Mouse (Mus musculus): ENCODE measurements around the gene Zfp799.
A peak's percentile ranks its signal among the peaks of the same experiment; 100 is the strongest.
"Not testable (repeated sequence)": the region's sequence is repeated elsewhere in the genome, so short reads cannot be mapped to it uniquely, and the experiment has no call there.

The Zfp799 gene

DNA sequence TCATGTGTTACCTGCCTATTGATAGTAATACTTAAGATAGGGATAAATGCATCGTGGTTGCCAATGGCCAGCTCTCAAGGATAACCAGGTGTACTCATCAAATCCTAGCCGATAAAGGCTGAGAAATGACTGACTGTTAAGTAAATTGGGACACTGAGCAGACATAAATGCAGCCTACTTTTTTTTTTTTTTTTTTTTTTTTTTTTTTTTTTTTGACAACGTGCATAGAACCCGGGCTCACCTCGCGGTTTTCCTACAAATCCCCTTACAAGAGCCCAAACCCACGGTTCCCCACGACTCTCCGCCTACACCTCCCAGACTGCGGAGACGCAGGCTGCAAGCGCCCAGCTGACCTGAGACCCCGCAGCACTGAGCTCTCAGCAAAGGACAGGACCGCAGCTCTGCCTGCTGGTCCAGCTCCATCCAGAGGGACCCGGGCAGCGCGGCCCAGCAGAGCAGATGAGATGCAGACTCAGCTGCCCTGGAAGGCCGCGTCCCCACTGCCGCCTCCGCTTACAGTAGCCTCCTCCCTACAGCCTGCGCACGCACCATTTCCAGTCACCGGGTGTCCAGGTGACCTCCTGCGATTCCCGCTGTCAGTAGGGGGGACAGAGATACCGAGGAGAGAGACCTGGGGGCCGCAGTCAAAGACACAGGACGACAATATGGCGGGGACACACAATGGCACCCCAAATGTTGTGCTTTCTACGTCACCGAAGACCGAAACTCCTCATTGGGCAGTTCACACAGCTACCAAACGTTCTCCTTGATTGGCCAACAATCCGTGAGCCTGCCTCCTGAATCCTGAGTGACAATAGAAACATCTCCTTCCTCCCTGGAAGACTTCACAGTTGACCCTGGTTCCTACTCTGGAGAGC is at the start of gene Zfp799:
Zfp799 (minus strand) TSS at position 722 of the 878 bp plus-strand sequence.
- peak; percentile 40 to 70 for DNase-seq

DNA sequence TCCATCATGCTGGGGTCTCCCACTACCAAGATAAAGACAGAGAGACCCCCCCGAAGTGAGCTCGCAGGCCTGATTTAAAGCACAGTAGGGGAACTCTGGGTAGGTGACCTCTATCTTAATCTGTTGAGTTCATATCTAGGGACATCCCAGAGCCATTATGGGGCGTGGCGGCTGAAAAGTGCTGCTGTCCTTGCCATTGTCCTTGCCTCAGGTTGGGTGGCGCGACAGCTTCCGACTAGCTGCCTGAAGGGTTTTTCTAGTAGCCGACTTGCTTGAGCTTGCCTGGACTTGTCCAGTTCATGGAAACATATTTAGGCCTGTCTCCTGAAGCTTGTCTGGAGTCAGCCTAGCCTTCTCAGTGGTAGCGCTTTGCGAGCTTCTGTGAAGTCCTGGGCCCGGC is 48.7 kb upstream of the Zfp799 start:
- DNase-seq = no peak

DNA sequence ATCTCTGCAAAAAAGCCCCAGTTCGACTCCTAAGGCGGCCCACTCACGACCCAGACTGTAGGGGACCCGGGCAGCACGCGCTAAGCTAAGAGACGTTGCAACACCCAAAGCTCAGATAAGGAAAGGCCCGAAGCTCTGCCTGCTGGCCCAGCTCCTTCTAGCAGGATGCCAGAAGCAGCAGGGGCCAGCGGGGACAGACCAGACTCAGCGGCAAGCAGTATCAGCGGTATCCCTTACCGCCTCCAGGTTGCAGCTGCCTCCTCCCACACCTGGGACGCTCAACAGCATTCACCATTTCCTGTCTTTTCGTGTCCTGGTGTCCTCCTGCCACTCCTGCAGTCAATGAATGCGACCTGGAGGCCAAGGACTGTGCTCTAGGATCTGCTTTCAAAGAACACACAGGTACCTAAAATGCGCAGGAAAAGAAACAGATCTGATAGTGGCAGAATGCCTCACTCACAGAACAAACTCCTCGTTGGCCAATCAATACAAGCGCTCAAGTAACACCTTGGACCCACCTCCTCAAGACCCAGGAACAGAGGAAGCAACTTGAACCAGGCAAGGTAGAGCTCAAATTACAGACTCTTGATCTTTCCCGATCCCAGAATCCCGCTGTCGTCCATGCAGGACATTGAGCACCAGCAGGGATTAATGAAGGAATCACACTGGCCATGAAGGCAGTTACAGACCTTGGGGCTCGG is 47.6 kb upstream of the Zfp799 start:
- no peak for DNase-seq

DNA sequence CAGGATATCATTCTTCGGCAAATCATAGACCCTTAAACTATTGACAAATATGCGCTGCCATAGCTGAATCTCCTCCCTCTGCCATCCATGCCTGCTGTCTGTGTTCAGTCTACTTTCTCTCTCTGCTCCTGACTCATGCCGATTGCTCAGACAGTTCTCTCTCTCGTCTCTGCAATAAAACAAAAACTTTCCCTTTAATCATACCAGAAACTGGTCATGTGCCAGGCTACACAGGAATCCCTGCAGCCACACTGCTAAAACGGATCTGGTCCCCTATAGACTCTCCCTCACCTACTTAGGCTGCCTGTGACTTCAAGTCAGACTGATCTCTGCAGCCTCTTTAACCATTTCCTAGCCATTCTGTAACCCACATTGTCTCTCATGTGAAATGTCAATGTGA is 42.6 kb upstream of the Zfp799 start:
- DNase-seq = no peak

DNA sequence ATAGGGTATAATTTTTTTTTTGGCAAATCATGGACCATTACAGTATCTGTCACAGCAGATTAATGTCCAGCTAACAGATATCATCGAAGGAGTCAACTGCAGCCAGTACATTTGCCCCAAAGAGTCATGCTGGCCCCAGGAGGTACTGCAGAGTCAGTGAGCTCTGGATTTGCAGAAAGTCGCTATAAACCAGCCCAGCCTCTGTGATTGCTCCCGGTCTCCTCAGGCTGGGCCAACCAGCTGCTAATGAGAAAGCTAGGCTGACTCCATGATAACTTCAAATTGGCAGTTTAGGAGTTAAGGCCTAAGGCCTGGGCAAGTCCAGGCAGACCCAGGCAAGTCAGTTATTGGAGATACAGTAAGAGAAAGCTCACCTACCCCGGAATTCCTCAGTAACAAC is 42.0 kb upstream of the Zfp799 start:
- DNase-seq = no peak

DNA sequence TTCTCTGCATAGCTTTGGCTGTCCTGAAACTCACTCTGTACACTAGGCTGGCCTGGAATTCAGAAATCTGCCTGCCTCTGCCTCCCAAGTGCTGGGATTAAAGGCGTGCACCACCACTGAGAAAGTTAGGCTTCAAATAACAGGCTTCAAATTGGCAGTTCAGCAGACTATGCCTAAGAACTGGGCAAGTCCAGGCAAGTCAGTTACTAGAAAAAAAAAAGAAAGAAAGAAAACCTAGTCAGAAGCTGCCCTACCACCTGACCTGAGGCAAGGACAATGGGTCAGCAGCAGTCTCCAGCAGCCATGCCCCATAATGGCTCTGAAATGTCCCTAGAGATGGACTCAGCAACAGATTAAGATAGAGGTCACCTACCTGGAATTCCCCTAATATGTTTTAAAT is 41.4 kb upstream of the Zfp799 start:
- no peak for DNase-seq

DNA sequence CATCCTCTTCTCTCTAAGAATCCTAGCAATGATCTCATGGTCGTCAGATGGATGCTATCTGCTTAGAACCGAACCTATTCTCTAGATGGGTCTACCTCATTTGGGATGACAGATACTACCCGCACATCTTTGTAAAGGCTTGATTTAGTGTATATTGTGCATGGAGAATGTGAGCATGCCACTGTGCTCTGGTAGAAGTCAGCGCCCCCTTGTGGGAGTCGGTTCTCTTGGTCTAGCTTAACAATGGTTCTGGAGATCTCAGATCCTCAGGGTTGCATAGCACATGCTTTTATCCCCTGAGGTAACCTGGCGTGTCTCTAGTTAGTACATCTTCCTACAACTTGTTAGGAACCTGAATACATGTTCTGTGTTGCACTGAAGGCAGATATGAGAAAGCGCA is 37.2 kb upstream of the Zfp799 start:
- not testable (repeated sequence) for DNase-seq

DNA sequence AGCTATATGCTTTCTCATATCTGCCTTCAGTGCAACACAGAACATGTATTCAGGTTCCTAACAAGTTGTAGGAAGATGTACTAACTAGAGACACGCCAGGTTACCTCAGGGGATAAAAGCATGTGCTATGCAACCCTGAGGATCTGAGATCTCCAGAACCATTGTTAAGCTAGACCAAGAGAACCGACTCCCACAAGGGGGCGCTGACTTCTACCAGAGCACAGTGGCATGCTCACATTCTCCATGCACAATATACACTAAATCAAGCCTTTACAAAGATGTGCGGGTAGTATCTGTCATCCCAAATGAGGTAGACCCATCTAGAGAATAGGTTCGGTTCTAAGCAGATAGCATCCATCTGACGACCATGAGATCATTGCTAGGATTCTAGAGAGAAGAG is 26.7 kb upstream of the Zfp799 start:
- not testable (repeated sequence) for DNase-seq

DNA sequence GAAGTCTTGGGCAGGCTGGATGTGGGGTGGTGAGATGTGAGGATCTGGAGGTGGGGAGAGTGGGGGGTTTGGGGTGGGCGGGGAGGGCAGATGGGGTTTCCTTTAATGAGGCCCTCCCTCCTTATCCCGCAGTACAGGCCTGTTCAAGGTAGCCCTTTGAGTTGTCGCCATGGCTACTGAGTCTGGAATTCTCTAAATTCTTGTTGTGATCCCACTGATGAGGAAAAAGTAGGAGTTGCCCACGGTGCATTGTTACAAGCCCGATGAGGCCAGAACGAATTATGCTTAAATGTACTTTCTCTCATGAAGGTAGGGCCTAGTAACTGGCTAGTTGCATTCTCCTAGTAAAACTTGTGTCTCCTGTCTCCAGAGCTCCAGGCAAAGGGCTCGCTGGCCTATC is 21.5 kb upstream of the Zfp799 start:
- no peak for DNase-seq

DNA sequence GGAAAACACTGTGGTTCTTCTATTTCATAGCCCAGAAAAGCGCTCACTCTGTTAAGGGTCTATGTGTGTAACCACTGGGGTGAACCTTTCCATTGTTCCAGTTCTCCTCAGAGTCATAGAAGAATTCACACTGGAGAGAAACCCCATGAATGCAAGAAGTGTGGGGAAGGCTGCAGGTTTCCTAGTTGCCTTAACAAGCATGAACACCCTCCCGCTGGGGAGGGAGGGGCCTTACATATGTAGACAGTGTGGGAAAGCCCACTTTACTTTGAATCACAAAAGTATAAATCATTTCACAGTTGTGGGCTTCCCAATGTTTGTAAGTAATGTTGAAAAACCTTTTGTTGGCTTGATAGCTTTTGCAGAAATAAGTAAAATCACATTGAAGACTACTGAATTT is 11.3 kb upstream of the Zfp799 start:
- no peak for DNase-seq

DNA sequence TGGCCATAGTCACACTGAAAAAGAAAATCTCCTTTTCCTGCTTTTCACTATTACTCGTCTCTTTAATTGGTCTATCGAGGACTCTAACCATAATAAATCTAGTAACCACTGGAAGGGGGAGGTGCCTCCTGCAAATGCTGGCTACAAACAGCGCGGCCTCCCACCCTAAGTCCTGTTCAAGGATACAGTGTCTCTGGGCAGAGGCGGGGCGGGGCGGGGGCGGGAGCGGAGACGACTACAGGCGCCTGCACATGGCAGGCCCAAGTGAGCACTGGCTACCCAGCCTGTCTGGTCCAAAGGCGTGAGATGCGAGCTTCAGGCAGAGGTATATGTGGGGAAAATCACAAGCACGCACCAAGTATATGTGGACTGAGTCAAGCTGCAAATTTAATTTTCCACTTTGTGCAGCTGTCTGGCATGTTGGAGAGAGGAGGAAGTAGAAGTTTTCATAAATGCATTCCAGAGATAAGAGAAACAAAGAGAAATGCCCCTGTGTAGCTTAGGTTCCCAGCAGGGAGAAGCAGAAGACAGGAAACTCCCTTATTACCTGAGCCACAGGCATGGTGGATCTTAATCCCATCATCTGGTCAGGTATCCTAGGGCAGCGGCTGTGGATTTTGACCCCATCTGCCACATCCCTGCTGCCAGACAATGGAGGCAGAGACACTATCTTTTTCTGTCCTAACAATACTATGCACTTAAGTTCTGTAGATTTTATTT is 9.2 kb upstream of the Zfp799 start:
- no peak for DNase-seq

DNA sequence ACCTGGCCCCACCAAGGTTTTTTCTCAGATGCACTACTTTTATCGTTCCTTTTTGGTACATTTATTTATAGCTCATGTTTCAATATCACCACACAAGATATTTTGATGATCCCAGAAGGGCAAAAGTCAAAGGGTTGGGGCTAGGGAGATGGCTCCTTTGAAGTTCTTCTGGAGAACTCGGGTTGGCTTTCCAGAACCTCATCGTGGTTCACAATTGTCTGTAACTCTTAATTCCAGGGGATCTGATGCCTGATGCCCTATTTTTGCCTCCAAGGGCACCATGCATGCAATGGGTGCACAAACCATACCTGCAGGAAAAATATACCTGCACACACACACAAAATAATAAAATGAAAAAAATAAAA is 339 bp upstream of the Zfp799 start:
- DNase-seq = no peak

DNA sequence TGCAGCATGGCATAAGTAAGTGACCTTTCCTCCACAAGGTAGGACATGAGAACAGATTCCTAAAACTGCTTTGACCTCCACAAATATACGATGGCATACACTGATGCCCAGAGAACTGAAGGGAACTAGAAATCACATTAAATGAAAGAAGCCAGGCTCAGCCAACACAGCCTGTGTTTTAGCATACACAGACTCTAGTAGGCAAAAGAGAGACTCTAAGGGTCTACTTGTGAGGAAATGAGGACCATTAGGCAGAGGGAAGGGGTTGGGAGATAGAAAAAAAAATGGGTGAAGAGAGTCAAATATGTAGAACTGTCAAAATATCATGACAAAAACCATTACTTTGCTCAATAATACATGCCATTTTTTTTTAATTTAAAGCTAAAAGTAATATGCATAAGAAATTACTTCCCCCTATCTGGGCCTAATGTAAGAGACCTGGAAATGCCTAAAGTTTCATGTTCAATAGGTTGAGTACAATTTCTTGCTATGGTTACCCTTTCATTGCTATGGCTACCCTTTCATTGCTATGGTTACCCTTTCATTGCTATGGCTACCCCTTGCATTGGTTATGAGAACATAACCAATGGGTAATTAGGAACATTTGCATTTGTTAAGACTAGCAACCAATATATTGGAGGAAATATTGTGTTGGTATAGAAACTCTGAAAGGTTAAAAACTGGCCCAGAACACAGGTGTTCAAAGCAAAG is 13.8 kb downstream of the Zfp799 start:
- DNase-seq = no peak

DNA sequence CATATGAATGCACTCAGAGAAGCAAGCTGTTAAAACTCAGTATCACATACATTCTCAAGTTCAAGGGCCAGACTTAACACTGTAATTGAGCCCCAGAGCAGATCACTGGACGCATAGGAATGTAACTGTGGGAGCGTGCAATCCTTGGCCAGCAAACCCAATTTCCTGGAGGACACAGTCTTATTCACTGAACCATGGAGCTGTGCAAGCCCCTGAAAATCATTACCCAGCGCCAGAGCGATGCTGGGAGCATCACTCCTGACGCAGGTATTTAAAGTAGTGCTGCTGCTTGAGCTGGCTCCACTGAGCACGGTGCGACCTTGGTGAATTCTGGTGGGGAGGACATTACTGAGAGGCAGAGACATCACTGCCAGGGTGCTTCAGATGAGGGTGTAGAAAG is 15.9 kb downstream of the Zfp799 start:
- DNase-seq = no peak

DNA sequence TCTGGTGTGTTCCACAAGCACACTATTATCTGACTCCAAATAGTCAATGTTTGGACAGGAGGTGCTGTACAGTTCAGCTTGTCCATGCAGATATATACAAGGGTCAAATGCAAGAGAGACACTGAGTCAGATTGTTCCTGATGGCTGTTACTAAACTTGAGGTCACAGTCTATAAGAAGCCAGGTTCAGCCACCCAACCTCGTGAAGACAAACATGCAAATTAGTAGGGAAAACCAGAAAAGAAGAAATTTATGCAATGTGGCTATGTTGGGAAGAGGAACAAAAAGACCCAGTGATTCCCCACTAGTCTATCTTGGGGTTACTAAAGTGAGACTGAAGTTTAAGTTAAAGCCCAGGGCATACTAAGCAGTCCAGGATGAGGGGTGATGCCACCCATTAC is 19.4 kb downstream of the Zfp799 start:
- no peak for DNase-seq

DNA sequence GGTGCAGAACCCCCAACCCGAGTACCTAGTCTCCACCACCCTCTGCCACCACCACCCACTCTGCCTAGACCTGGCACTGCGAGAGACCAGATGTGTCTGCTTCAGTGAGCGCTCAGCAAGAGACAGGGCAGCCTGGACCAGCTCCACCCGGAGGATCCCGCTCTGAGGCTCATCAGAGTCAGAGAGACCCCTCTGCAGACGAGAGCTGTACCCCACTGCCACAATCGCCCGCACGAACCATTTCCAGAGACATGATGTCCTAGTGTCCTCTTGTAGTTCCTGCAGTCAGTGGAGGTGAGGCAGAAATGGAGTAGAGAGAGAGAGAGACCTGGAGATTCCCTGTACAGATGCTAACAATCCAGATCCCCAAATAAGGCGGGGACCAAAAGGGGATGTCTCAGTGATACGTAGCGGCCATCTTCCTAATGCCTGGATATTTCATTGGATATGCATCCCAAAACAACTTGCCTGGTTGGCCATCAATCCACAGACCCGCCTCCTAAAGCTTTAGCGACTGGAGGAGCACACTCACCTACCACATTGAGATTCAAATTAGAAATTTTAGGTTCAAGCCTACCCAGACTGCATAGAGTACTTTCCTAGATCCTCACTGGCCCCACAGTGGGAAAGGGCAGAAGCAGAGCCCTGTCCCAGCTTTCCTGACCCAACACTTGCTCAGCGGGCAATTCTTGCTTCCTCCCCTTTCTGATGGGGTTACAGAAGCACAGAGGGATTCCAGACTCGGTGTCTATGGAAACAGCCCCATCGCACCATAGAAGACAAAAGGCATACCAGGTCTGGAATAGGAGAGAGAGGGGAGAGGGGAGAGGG is 20.3 kb downstream of the Zfp799 start, which contains the start of gene Zfp811:
Zfp811 (minus strand) TSS at position 388 of the 831 bp plus-strand sequence.
- no peak for DNase-seq

DNA sequence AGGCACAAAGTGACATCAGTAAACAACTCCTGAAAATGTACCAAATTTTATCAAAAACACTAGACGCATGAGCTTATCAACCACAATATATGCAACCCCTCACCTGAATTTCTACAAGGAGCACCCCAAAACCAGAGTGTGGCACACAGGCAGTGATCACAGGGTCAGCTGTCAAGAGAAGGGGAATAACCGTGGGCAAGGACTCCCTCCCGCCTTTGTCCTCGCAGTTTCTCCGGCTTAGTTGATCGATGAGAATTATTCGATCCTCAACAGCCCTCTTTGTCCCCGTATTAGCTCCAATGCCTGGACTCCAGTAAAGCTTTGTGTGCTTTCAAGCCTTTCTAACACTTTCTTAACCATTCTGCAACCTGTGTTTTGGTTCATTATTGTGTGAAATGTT is 21.1 kb downstream of the Zfp799 start:
- DNase-seq = no peak

DNA sequence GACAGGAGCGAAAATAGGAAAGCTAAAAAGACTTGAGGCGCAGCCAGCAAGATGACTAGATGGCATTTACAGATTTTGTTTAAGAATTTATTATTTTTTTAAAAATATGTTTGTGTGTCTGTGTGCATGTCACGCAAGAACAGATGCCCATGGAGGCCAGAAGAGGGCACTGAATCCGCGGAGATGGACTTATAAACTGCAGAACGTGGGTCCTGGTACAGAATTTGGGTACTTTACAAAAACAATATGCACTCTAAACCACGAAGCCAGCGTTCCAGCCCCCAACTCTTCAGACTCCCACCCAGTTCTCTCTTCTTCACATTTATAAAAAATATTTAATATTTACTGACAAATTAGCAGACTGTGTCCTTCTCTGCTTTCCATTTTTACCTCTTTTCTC is 40.8 kb downstream of the Zfp799 start:
- DNase-seq = no peak

DNA sequence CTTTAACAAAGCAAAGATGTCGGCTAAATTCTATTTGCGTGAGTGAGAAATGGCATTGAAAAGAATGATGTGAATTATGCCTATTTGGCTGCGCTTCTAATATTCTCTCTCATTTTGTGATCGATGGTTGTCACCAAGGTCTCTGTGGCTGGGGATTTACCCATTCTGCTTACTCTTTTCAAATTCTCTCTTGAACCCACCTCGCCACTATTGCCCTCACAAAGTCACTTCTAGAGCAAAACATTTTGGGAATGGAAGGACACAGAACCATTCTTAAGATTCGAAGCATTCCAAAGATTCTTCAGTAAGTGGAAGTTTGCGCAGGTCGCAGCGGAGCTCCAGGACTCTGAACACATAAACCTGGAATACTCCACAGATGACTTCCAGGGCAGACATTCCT is 41.5 kb downstream of the Zfp799 start:
- no peak for DNase-seq

DNA sequence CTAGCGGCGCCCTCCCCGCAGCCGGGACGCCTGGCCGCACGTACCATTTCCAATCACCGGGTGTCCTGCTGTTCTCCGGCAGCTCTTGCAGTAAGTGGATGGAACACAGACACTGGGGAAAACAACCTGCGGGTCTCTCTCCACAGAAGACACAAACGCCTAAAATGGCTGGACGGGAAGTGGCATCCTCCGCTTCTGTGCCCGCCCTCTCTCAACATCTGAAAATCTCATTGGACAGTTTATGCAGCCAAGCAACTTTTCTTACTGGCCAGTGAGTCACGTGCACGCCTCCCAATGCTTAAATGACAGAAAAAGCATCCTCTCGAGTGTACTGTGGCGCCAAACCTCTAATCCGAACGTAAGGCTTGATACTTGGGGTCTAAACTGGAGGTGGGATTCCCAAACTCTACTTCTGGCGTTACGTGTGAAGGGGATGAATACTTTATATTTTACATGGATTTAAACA is 41.9 kb downstream of the Zfp799 start, which contains the start of gene Zfp871:
Zfp871 (minus strand) TSS at position 194 of the 466 bp plus-strand sequence.
- peak; percentile 67 to 85 for DNase-seq

DNA sequence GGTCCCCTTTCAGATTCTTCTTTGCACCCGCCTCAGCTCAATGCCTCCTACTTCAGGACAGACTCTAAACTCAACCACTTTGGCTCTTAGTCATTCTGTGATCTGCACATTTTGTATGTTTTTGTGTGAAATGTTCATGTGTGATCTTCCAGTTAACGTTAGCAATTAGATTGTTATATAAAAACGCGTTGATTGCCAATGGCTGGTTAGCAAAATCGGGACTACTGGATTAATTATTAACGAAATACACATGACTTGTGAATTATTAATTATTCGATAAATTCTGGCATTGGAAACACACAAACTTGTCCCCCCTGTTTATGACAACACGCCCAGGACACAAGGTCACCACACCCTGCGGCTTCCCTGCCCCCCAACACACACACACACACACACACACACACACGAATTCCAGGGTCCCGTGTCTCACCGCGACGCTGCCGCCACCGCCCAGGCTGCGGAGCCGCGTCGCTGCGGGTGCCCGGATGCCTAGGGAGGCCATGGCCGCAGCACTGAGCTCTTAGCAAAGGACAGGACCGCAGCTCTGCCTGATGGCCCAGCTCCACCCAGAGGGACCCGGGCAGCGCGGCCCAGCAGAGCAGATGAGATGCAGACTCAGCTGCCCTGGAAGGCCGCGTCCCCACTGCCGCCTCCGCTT is 42.5 kb downstream of the Zfp799 start:
- no peak for DNase-seq

All from thymus, adult 18-20 months (tissue).